Mouse (Mus musculus) thymus, postnatal 10 days (tissue): Measurements from ENCODE around the gene Clspn.
"Not testable (repeated sequence)": the region's sequence is repeated elsewhere in the genome, so short reads cannot be mapped to it uniquely, and the experiment has no call there.

ENCODE experiments used
- DNase-seq, 2 experiments: peaks; one replicate each; pipeline ENCODE4 v3.0.0; 2021; ENCODE audit warnings: low spot score in 2 of 2

Gene Clspn

DNA sequence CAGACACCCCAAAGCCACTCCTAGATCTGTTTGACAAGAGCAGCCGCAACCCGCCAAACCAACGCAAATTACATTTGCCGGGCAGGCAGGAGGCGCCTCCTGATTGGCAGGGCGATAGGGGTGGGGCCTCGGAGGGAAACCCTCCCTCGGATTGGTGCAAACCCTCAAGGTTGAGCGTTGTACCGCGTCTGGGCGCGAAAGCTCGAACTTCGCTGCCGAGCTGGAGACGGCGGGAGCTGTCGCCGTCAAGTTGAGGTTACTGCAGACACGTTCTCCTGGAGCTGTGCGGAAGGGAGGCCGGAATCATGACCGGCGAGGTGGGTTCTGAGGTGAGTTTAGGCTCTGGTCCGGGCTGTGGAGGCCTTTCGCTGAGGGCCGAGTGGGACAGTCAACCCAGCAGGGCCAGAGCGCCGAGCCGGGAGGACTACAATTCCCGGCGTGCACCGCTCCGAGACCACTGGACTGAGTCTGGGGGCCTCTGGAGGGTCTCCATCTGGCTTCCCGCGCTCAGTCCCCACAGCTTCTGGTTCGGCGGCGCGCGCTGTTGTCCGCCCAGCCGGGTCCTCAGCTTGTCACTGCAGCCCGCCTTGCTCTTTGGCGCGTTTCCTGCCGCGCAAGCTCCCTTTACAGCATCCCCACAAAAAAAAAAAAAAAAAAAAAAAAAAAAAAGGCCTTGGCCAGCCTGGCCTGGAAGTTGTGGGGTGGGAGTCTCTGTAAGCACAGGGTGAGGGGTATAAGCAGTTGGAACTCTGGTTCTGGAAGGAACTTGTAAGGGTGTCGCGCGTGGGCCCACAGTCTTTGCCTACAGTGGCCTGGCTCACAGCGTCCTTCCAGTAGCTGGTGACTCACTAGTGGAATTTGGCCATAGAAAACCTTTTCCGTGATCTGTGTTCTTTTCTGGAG, at the start of gene Clspn:
Gene Clspn, plus strand, starts transcription at position 127 of the 903 bp plus-strand sequence.
- DNase-seq, result peak; percentile 89 to 90

DNA sequence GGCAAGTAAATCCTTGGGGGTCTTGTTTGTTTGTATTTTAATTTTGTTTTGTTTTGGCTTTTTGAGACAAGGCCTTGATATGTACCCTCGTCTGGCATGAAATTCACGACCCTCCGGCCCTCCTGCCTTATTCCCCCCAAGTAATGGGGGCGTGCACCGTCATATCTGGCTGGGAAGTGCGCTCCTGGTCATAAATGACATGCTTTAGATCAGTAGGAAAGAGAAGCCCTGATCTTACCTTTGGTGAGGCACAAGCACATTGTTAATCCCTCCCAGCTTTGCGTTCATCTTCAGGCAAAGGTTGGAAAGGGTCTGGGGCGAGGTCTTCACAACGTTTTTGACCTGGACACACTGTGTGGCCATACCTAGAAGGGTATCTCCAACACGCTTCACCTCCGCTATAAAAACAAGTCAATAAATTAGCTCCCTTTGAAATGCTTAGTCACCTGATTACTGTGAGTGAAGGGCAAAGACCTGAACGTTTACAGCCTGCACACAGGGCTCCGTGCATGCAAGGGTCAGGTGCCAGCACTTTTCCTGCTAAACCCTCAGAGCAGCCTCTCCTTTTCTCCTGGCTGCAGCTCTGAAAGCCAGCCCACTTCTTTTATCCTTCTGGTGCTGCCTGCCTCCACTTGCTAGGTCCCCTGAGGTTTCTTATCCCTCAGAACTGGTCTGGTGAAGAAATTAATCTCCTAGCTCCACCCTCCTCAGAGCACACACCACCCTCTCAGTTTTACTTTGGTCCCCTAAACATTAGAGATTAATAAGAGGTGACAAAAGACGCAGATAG, 48.4 kb upstream of the Clspn start:
- no peak for DNase-seq

DNA sequence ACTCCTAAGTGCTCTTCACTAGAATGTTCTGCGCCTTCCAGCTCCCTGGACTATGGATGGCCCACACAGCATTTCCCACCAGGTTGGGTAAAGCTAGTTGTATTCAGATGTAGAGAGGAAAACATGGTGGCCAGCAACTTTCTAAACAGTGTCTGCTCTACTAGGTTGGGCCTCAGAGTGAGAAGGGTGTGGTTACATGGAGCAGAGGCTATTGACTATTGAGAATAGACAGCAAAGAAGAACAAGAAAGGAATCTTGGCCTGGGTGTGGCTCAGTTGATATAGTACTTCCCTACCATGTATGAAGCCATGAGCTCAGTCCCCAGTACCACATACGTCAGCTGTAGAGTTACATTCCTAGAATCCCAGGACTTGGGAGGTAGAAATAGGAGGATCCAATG, 47.7 kb upstream of the Clspn start:
- no peak for DNase-seq

DNA sequence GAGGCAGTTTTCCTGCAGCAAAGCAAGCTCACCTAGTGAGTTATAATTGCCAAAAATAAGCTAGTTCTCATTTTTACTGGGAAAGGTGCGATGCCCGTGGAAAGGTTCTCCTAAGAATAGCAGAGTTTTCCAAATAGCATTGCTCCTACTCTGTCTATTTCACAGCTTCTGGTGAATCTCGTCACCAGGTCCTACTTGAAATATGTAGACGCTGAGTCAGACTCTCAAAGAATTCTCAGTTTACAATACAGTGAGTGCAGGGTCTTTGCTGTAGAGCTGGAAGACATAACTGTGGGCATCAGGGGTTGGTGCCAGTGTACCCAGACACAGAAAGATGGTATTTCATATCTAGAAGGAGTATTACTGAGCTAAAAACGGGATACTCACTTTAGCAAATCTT, 45.7 kb upstream of the Clspn start:
- DNase-seq, result no peak

DNA sequence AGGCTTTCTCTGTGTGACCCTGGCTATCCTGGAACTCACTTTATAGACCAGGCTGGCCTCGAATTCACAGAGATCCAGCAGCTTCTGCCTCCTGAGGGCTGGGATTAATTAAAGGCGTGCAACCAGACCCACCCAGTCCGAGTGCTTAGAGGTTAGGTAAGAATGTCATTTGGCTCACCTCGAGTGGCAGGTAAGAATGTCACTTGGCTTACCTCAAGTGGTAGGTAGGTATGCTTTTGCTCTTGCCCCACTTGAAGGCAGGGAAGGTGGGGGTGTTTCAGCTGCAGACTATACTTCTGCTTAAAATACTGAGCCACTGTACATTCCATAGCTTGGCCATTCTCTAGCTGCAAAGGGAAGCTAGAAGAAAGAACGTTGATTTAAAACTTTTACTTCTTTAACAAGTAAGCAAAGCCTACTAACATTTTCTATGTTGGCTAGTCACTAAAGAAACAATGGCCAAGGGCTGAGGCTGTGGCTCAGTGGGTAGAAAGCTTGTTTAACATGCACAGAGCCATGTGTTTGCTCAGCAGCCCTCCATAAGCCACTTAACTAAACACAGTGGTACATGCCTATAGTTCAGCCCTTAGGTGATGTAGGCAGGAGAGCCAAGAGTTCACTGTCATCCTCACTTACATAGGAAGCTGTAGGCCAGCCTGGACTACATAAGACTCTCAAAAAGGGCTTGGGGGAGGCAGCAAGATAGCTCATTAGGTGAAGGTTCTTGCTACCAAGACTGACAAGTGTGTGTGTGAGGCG, 44.2 kb upstream of the Clspn start:
- DNase-seq, result no peak

DNA sequence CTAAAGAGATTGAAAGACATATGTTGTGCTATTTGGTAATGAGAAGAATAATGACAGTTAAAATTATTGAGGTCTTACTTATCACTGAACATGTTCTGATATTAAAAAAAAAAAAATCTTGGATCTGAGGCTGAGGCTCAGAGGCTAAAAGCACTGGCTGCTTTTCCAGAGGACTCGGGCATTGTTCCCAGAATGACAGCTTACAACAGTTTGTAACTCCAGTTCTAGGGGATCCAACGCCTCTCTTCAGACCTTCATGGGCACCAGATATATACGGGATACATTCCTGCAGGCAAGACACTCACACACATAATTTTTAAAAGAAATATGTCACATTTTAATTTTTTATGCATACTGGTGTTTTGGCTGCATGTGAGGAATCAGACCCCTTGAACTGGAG, 30.6 kb upstream of the Clspn start:
- DNase-seq, result no peak

DNA sequence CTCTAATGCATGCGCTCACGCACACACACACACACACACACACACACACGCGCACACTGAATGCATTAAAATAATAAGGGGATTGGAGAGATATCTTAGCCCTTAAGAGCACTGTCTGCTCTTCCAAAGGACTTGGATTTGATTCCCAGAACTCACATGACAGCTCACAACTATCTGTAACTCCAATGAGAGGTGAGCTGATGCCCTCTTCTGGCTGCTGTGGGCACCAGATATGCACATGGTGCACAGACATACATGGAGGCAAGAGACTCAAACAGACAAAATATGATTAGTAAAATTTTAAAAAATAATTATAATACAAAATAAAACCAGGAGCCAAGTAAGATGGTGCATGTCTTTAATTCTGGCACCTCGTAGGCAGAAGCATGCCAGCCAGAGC, 29.9 kb upstream of the Clspn start:
- no peak for DNase-seq

DNA sequence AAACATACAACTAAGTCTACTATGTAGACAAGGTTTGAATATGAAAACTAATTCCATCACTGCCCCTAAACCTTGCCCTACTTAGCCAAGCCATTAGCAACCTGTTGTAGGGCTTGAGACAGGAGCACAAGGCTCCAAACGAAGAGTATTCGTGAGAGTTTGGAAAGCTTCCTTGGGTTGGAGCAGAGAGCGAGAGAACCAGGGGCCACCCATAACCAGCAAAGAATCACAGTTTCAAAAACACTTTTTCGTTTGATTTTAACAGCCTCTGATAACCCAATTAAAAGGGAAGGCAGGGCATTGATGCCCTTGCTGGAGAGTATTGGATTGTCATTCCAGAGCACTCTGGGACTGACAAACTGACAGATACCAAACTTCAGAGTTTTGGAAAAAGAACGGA, 24.4 kb upstream of the Clspn start:
- no peak for DNase-seq

DNA sequence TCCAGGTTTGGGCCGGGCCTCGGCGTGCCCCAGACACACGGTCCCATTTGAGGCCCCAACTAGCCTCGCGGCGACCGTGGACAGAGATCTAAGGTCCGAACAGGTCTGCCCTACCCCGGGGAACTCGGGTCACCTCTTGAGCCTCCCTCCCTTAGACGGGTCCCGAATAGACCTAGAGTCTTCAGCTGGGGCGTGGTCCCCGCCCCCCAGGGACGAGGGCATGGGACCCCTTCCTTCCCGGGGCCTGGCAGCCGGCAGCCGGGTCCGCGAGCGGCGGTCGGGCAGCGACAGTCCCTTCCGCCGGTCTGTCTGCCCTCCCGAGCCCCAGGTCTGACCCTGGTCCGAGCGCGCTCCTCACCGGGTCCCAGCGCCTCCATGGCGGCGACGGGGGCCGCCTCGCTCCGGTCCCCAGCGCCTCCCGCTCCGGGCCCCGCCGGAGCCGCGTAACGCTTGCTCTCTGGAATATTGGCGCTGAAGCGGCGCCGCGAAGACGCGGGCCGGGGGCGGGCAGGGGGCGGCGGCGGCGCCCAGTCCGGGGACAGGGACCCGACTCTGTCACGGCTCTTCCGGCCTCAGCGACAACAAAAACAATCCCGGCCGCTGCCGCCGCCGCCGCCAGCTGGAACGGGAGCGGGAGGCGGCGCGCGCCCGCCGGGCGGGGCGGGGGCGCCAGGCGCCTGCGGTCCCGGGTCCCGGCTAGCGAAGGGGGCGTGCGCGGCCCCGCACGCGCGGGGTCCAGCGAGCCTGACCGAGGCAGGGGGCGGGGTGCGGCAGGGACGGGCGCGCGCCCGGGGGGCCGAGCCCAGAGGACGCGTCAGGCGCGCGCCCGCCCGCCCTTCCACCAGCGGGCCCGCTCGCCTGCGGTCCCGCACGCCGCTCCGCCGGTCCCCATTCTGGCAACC, 23.7 kb upstream of the Clspn start, which contains the start of gene Ago4:
Gene Ago4, minus strand, starts transcription at position 646 of the 902 bp plus-strand sequence.
- DNase-seq, result no peak

DNA sequence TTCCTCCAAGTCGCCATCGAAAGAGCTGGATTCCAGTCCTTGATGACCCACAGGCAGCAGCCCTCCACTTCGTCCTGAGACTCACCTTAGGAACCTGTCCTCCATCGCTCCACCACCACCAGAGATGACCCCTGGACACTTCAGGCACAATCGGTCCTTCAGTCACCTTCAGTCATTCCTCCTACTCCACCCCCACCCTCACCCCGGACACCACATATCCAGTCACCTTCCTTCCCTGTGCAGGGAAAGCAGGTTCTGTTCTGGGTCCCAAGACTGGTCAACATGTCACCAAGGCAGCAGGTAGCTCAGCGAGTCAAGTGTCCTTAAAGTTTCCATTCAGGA, 23.0 kb upstream of the Clspn start:
- no peak for DNase-seq

DNA sequence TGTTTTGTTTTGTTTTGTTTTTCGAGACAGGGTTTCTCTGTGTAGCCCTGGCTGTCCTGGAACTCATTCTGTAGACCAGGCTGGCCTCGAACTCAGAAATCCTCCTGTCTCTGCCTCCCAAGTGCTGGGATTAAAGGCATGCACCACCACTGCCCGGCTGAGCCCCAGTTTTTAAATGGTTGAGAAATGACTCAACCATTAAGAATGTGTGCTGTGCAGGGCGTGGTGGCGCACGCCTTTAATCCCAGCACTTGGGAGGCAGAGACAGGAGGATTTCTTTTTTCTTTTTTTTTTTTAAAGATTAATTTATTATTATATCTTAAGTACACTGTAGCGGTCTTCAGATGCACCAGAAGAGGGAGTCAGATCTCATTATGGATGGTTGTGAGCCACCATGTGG, 21.1 kb upstream of the Clspn start:
- not testable (repeated sequence) for DNase-seq

DNA sequence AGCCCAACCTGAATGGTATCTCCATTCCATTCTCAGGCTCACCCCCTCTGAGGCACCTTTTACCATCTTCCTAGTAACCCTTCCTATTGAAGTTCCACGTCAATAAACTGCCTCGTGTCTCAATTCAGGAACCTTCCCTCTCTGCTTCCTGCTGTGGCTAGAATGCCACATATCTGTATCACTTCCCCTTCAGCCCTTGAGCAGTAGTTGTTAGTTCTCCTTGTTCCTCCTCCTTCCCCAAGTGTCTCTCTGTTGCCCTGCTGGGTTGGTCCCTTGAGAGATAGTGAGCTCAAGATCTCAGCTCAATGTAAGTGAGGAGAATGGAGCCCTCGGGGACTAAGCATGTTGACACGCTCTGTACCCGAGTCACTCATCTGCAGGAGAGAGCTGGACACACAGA, 19.9 kb upstream of the Clspn start:
- no peak for DNase-seq

DNA sequence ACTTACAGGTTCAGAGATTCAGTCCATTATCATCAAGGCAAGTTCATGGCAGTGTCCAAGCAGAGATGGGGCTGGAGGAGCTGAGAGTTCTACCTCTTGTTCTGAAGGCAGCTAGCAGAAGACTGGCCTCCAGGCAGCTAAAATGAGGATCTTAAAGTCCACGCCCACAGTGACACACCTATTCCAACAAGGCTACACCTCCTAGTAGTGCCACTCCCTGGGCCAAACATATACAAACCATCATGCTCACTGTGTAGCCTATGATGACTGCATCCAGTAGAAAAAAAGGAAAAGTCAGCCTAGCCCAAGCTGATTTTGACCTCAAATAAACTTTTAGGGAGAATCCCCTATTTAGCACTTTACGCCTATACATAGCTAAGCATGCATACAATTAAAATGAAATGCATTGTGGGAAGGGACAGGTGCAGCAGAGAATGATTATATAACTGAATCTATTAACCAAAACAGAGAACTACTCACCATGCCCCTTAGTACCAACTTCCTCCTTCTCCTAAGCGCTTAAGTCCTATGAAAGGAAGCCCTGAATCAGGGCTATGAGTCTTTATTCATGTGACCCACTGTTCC, 16.2 kb upstream of the Clspn start:
- no peak for DNase-seq

DNA sequence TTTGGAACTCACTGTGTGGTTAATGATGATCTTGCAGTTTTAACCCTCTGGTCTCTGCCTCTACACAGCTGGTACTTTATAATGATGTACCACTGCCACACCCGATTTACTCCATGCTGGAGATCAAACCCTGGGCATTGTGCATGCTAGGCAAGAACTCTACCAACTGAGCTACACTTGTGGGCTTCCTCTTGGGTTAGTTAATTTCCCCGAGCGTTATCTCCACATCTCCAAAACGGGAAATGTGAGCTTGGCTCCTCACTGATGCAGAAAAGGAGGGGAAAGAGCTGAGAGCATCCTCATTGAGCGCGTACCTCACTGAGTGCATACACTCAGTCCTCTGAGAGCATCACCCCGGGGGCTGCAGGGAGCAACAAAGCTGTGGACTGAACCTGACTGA, 13.9 kb upstream of the Clspn start:
- DNase-seq, result no peak

DNA sequence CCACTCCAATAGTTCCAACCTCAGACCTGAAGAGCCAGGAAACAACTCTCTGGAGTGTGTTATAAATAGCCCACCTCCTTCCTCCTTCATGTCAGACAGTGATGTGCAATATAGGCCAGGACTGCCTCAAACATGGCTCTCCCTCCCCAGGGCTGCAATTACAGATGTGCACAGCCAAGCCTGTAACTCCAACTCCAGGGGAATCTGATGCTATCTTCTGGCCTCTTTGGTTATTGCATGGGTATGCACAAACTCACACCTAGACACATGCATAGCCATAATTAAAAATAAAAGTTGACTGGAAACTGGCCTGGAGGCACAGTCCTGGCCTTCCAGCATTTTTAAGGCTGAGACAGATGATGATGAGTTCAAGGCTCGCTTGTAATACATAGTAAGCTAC, 11.7 kb upstream of the Clspn start:
- DNase-seq, result no peak

DNA sequence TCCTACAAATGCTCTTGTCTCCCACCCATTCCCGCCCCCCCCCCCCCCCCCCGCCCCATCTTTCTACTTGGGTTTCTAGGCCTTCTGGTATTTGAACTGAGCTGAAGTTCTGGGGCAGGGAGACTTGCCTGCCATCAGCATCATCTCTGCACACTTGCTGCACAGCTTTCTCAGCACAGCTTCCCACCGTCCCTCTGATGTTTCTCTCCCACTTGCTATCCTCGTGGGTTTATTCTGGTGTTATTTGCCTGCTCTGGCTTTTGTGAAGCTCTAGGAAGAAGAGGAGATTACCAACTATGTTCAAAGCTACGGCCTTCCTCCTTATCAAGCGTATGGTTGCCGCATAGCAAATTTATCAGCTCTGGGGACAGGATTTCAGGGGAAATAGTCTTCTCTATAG, 11.0 kb upstream of the Clspn start:
- no peak for DNase-seq

DNA sequence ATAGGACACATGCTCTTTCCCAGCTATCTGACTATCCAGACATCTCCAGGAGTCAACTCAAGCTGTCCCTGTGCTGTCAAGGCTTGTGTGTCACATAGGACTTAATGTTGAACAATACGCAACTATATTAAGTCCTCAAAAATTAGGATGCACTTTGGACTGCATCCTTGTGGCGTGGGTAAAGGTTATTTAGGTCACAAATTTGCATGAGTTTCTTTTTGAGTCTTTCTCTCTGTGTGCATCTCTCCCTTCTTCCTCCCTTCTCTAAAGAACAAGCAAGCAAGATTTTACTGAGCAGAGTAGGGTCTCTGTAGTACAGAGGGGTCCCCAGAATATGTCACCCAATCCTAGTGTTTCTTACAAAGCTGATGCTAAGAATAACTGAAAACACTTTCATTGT, 10.6 kb upstream of the Clspn start:
- no peak for DNase-seq

DNA sequence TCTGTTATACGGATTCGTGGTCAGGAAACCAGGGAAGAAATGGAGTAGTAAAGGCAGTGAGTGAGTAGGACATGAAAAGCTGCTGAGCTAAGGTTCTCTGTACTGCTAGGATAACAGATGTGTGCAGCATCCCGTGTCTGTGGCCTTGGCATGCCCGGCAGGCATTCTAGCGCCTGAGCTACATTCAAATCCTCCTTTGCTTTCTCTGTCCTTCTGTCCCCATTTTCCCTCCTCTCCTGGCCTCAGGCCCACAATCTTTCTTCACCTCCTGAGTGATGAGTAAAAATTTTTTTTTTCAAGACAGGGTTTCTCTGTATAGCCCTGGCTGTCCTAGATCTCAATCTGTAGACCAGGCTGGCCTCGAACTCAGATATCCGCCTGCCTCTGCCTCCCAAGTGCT, 4.6 kb upstream of the Clspn start:
- DNase-seq, result no peak

DNA sequence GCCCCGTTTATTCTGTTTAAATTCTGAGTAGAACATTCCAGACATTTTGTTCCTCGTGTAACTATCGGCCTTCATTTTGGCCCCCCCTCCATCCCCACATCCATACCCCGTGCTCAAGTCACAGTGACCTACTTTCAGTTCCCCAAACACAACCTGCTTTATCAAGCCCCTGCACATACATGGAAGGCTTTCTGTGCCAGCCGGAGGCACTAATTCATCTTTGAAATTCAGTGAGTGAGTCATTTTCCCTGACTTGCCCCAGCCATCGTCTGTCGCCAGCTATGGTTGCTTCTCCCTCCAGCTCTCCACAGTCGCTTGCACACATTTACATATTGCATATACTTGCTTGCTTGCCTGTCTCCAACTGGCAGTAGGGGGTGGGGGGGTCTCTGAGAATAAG, 3.6 kb upstream of the Clspn start:
- DNase-seq, result no peak

DNA sequence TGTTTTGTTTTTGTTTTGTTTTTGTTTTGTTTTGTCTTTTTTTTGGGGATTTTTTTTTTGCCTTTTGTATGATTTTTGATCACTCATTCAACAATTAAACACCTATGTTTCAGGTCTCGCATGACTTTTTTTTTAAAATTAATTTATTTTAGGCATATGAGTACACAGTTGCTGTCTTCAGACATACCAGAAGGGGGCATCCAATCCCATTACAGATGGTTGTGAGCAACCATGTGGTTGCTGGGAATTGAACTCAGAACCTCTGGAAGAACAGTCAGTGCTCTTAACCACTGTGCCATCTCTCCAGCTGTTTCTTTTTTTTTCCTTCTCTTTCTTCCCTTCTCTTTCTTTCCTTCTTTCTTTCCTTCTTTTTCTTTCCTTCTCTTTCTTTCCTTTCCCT, 3.0 kb upstream of the Clspn start:
- no peak for DNase-seq

DNA sequence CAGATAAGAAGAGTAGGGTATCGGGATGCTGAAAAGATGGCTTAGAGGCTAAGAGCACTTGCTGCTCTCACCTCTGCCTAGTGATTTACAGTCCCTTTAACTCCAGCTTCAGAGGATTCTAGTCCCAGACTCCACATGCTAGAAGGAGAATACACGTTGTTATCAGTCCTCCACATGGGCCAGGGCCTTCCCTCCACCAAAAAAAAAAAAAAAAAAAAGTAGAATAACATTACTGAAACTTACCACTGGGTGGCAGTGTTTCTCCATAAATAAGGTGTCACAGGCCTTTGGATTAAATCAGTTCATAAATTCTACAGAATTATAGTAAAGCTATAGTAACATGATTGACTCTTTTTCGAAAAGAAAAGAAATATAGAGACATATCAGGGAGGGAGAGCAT, 2.3 kb upstream of the Clspn start:
- DNase-seq, result peak in 1 of 2 experiments; percentile 48
